Mouse (Mus musculus): ENCODE data around the gene Prrc2c. TPM values are rescaled to one million over a fixed set of nuclear protein-coding genes. Genes with fewer than 3 reads are reported as not detected.

Gene Prrc2c
- polyA plus RNA-seq, 1 experiment = 32.5 TPM

GRCm38 (mm10) chr1:162623895-162624294, 116.5 kb downstream of the Prrc2c start:
- 36% methylated on average over 4 of the region's 4 CpGs for WGBS
- H3K4me1 ChIP-seq (ENCODE audit: control insufficient read depth, insufficient read depth, low read length) = no peaks in the 10 kb centered on the region

More at GRCm38 (mm10) chr1:162623895-162624294, 116.5 kb downstream of the Prrc2c start:
- H3K4me3 ChIP-seq (replicated peaks; ENCODE audit: extremely low read depth, low read depth, low read length) = no peak overlapping the region
- no peak for DNase-seq
- TF ChIP-seq POLR2A (IDR thresholded peaks at IDR 0.05; ENCODE audit: borderline replicate concordance, extremely low read depth, low read depth, low read length) (no peak), CTCF (IDR thresholded peaks at IDR 0.05; ENCODE audit: insufficient read depth, low read length) (no peak)

Other genes starting within 250 kb of the Prrc2c start
- 3.9 and 6.2 TPM in 2 replicates for gene Mettl13, start 192.0 kb downstream of the Prrc2c start, polyA plus RNA-seq (2012; rRNA removed)
- 10.8 and 13.7 TPM in 2 replicates for gene Vamp4, start 170.0 kb downstream of the Prrc2c start, polyA plus RNA-seq (2012; rRNA removed)
- 0.29 and 1.3 TPM in 2 replicates for gene Myoc, start 101.4 kb downstream of the Prrc2c start, polyA plus RNA-seq (2012; rRNA removed)
- gene Myocos, start 82.3 kb downstream of the Prrc2c start, polyA plus RNA-seq (2012; rRNA removed) = not detected in 2 replicates
- gene Fmo4, start 73.4 kb upstream of the Prrc2c start, polyA plus RNA-seq (2012; rRNA removed) = 1.7 and 2.4 TPM in 2 replicates
- 173 and 219 TPM in 2 replicates for gene Fmo1, start 126.1 kb upstream of the Prrc2c start, polyA plus RNA-seq (2012; rRNA removed)
- gene Fmo2, start 158.2 kb upstream of the Prrc2c start, polyA plus RNA-seq (2012; rRNA removed) = 147 and 240 TPM in 2 replicates
- gene Fmo6, start 197.0 kb upstream of the Prrc2c start, polyA plus RNA-seq (2012; rRNA removed) = 0.33 and 0.37 TPM in 2 replicates
- 10.1 and 10.8 TPM in 2 replicates for gene Fmo3, start 244.0 kb upstream of the Prrc2c start, polyA plus RNA-seq (2012; rRNA removed)